Mouse (Mus musculus): ENCODE data around the gene Psd.

The Psd gene

DNA sequence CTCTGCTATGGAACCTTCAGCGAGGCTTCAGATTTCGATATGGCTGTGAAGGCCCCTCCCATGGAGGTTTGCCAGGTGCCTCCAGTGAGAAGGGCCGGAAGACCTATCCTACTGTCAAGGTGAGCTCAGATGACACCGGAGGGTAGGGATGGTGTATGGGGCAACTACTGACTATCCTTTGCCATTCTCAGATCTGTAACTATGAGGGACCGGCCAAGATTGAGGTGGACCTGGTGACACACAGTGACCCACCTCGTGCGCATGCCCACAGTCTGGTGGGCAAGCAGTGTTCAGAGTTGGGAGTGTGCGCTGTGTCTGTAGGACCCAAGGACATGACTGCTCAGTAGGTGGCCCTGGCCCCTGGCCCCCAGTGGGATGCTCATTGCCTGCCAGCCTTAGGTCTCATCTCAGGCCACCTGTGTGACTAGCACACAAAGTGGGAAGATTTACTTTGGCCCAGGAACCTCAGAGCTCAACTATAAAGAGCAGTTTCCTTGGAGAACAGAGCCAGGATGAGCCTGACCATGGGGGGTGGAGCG, 20.1 kb downstream of the Psd start:
- DNase-seq (ENCODE audit: low spot score in 2 of 2), result peak; percentile 12 to 64

DNA sequence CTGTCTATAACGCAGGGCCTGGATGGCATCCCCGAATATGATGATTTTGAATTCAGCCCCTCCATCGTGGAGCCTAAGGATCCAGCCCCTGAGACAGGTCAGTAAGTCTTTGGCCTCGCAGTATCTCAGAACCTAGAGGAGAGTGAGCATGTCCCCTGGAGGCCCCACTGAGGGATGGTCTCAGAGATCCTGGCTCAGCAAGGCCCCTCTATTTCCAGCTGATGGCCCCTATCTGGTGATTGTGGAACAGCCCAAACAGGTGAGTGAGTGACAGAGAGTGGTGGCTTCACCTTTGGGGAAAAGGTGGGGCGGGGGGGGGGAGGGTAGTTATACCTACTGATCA, 20.7 kb downstream of the Psd start:
- peak; percentile 11 to 62 for DNase-seq (ENCODE audit: low spot score in 2 of 2)

DNA sequence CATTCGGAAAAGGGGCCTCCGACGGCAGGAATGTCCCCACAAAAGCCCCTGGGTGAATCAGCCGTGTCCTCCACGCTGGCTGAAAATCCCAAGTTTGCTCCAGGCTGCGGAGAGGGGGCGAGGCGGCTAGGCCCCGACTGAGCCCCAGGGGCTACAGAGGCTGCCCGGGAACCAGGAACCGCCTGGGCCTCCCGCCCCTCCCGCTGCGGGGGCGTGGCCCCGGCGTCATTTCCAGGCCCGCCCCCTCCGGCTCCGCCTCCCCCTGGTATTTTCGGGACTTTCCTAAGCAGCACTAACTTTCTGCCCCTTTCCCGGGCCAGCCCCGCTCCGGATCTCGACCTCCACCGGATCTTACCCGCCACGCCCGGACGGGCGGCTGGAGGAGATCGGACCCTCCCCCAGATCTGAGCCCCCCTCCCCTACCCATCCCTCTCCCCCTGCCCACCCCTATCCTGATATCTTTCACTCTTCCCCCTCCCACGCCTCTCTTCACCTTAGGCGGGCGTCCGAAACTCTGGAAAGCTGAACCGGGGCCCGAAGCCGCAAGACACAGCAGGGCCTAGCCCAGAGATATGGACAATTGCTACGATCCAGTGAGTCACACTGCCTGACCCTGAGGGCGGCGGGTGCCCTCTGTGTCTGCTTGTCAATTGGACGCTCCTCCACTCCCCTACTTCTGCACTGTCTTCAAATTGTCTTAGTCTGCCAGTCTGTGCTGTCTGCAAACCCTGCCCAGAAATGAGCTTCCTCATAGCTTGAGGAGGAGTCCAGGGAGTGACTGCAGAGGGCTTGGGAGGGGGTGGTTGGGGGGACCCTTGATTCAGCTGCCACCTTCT, 21.3 kb downstream of the Psd start:
- DNase-seq (ENCODE audit: low spot score in 2 of 2), result peak; percentile 91 to 95

DNA sequence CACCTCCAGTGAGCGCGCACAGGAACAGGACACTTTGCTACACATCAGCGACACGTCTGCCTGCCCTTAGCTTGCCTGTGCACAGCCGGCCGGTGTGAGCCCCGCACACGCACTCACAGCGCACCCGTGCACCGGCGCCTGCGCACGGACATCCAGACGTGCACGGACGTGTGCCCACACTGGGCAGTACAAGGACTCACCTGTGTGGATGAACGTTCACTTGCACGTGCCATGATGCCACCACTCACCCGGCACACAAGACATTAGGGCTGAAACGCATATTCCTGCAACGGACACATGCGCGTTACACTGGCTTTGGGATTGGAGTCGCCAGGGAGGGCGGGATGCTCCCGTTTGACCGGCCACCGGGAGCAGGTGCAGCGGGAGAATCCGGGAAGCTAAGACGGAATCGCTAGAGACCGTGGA, 22.0 kb downstream of the Psd start:
- DNase-seq (ENCODE audit: low spot score in 2 of 2), result peak in 1 of 2 experiments; percentile 46

DNA sequence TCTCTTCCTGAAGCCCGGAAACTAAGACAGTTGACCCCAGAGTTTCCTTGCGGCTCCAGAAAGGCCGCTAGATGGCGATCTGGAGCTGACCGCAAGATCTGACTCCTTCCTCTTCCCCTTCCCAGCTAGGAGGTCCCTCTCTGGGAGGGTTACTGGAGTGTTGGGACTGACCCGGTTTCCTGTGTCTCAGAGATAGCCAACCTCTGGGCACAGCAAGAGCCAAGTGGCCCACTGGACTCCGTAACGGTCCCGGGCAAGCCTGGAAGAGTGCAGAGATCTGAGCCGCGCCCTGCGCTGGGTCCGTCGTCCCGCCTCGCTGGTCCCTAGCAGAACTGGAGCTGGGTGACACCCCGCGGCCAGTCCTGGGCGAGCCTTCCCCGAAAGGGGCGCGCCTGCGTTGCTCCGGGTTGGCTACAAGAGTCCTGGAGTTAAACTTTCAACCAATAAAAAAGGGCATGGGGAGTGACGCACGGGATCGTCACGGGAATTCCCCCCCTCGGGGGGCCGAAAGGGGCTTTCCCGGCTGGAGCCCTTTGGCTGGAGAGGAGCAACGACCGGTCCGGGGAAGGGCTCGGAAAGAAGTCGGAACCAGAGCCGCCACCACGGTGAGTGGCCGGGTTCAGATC, 22.6 kb downstream of the Psd start, which contains the start of gene Nfkb2:
TSS of gene Nfkb2 (plus strand) at position 105 of the 626 bp plus-strand sequence.
- DNase-seq (ENCODE audit: low spot score in 2 of 2), result peak; percentile 92 to 95

DNA sequence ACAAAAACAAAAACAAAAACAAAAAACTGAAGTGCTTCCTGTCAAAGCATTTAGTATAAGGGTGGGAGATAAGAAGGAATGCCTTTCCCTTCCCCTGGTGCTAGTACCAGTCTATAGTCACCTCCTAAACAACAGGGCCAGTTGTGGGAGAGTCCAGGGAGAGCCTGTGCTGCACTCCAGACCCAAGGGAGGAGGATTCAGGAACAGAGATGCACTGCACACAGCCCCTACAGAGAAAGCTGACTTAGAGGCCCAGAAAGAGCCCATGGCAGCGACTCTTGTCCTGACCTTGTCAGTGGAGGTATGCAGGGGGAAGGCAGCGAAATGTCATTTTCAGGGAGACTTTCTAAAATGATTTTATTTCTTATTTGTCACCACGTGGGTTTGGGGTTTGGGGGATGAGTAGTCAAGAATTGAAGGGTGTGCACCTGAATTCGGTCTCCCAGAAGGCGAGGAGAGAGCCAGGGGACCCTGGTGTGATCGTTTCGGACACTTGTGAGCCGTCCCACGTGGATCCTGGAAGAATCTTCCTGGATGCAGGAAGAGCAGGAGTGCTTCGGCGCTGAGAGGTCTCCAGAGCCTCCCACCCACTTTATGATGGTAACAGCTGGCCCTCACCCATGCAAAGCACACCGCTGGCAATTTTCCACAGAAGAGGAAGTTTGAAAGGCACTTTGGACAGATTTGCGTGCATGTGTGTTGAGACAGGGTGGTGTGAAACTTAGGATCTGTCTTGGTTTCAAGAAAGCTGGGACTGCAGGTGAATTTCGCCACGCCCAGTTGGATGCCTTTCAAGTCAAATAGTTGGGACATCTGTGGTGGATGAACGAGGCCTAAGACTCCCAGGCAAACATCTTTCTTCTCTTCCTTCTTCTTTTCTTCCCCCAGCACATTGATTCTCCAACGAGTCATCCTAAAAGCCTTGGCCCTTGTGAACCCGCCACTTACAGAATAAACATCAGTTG, 23.4 kb downstream of the Psd start:
- peak in 1 of 2 experiments; percentile 55 for DNase-seq (ENCODE audit: low spot score in 2 of 2)

DNA sequence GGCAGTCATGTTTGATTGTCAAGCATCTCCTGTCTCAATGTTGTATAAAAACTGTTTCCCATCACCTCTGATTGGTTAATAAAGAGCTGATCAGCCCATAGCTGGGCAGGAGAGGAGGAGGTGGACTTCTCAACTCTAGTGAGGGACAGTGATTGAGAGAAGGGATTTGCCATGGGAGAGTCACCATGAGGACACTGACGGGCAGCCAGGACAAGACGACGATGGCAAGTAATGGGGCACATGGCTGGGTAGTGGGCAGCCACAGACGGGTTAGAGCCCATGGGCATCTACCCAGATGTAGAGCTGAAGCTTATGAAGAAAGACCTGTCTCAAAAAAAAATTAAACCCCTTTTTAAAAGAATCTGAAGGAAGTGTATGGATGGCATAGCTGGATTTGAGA, 24.4 kb downstream of the Psd start:
- peak in 1 of 2 experiments; percentile 49 for DNase-seq (ENCODE audit: low spot score in 2 of 2)

DNA sequence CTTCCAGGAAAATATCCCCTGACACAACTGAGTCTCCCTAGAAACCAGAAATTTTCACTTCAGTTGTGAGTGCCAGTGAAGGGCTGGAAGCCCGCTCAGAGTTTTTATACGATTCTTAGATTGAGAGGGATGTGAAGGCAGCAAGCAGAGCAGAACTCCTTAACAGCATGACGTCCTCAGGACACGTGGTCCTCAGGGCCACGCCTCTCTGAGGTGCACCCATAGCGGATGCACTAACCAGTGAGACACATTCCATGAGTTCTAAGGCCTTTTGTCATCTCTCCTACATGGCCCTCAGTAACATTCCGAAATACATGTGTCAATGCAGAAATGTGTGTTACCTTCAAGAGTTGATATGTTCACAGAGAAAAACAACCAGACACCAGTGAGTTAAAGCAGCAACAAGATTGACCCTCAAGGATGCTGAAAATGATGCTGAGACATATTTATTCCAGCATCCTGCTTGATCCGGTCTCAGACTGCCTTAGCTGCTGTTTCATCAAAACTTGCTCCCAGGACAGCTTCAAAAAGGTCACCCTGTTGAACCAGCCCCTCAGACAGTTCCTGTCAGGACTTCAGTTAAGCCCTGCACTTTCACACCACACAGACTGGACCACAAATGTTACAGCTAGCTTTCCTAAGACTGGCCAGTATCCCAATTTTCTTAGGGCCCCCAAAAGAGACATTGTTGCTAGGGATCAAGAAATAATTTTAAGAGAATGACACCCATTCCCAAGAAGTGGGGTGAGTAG, 26.5 kb downstream of the Psd start:
- no peak for DNase-seq (ENCODE audit: low spot score in 2 of 2)

DNA sequence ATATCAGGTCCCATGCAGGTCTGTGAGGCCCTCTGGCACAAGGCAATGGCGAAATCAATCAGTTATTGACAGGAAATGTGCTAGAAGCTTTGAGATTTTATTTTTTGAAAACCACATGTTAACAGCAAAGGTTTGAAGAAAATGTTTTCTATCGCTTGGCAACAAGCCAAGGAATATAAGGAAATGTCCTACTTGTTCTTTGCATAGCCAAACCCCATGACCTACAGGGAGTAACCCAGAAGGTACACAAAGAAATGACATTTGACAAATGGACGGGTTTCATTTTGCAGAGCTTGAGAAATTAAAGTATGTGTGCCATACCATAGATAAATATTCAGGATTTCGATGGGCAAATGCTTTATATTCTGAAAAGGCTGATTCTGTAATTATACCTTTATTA, 30.0 kb downstream of the Psd start:
- no peak for DNase-seq (ENCODE audit: low spot score in 2 of 2)

DNA sequence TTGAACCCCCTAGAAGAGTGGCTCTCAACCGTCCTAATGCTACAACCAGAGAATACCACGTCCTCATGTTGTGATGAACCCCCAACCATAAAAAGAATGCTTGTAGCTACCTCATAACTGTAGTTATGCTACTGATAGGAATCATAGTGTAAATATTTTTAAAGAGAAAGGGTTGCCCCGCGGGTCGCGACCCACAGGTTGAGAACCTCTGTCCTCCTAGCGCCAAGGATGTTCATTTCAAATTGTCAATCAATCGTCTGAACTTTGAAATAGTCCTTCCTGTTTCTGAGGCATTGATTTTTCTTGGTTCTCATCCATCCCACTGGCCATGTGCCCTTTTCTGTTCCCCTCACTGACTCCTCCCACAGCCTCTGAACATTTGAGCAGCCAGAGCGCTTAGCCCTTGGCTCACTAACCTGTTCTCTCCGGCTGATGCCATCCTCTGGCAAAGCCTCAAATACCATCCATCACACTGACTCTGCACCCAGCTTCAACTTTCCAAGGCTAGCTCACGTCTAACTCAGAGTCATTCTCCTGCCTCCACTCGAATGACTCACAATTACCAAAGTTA, 36.3 kb downstream of the Psd start:
- DNase-seq (ENCODE audit: low spot score in 2 of 2), result no peak

DNA sequence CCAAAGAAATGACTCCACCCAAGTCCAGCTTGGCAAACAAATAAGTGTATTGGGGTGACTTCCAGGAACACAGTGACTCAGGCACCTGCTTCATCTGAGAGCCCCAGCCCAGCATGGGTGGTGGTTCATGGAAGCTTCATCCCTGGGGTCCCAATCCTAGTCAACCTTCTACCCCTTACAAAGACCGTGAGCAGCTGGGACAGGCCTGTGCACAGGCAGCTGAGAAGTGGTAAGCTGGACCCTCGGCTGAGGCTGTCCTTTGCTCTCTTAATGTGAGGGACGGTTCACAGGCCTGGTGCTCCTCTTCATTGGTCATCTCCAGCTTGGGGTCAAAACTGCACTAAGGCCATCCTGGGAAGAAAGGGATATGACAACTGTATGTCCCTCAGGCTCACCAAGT, 39.4 kb downstream of the Psd start:
- no peak for DNase-seq (ENCODE audit: low spot score in 2 of 2)

DNA sequence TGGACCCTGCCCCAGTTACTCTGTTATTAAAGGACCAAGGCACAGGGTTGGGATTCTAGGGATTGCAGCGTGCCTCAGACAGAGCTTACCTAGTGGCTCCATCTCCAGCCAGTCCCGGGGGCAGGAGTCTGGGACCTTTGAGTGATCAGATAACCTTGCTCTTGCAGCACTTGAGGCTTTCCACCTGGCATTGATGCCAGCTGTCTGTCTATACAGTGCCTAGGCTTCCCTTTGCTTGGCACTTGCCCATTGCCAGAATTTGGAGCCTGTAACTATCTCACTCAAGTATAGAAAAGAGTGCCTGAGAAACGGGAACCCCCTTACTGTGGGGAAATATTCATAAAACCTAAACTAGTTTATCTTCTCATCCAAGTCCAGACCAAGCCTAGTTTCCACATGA, 40.0 kb downstream of the Psd start:
- no peak for DNase-seq (ENCODE audit: low spot score in 2 of 2)

DNA sequence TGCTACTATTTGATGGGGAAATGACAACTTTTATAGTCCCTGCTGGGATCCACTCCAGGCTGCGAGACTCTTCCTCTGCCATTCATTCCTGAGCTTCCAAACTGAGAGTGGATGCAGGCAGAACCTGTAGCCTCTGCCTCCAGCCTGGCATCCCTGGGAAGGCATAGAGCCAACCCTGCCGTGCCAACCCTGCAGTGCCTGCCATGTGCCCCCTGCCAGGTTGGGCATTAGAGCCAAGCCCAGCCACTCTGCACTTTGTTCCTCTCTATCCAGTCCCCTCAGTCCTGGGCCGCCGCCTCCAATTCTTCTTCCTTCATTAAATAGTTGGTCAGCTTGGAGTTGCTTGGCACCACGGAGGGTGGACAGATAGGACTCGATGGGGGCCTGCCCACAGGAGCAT, 40.9 kb downstream of the Psd start:
- no peak for DNase-seq (ENCODE audit: low spot score in 2 of 2)

DNA sequence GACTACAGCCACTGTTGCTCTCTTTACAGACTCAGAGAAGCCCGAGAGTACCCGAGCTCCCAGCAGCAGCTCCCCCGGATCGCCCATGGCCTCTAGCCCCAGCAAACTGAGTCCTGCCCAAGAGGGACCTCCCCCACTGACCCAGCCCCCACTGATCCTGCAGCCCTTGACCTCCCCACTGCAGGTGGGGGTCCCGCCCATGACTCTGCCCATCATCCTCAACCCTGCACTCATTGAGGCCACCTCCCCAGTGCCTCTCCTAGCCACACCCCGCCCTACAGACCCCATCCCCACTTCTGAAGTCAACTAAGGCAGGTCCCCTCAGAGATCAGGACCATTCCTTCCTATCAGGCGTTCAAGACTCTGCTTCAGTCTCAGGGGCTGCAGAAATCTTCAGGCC, 41.3 kb downstream of the Psd start:
- no peak for DNase-seq (ENCODE audit: low spot score in 2 of 2)

DNA sequence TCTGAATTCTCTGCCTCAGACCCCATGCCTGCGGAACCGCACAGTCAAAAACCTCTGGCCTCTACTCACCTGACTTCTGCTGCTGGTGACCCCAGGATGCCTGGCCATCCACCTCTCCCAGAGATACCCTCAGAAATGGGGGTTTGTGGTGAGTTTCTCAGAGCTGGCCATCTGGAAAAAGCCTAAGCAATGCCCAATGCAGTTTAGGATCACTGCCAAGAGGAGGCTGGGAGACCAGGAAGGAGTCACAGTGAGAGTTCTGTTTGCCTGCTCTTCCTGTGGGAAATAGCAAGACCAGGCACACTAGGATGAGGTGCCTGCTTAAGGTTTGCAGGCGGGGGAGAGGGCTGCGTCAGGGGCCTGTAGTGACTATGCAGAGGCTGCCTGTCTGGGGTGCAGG, 42.3 kb downstream of the Psd start:
- DNase-seq (ENCODE audit: low spot score in 2 of 2), result no peak

DNA sequence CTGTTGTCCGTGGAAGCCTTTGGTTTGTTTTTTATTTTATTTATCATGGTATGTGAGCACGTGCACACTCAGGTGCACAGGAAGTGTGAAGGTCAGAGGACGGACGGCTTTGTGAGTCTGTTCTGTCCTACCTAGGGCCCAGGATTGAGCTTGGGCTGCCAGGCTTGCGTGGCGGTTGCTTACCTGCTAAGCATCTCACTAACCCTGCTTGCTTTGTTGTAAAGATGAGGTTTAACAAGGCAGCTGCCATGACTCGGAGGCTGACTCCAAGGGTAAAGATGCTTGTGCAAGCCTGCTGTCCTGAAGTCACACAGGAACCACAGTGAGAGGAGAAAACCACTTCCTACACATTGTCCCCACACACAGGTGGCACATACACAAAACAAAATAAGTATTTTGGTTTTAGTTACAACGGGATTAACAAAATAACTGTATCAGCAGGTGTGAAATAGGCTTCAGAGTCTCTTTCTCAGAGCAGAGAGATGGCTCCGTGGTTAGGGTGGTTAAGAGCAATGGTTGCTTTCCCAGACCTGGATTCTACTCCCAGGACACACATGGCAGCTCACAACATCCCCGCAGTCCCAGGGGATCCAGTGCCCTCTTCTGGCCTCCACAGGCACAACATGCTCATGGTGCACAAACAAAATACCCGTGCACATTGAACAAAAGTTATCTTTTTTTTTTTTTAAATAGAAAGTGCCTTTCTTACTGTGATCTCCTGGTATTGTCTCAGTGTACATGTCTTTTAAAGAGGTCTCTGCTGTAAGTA, 44.7 kb downstream of the Psd start:
- no peak for DNase-seq (ENCODE audit: low spot score in 2 of 2)

DNA sequence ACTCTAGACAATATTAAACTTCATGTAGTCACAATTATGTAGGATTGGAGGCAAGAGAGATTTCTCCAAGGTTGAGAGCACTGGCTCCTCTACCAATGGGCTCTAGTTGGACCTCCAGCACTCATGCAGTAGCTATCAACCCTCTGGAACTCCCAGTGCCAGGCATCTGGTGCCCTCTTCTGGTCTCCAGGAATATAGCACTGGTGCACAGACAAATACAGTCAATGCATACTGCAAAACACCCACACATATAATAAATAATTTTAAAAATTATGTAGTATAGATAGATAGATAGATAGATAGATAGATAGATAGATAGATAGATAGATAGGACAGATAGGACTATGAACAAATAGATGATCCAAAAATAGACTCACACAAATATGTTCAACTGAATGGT, 51.6 kb downstream of the Psd start:
- DNase-seq (ENCODE audit: low spot score in 2 of 2), result no peak

DNA sequence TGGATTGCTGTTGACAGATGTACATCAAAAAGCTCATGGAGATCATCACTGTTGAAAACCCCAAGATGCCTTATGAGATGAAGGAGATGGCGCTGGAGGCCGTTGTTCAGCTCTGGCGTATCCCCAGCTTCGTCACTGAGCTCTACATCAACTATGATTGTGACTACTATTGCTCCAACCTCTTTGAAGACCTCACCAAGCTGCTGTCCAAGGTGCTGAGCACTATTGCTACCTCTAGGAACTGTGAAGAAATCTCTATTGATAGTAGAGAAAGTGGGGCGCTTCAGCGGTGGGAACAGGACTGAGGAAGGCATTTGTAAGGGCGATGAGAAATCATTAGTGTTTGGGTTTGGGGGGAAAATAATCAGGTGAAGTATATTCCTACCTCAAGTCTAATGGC, 62.2 kb downstream of the Psd start:
- DNase-seq (ENCODE audit: low spot score in 2 of 2), result no peak

Measured in spleen, postnatal 4 days (tissue).